Mouse (Mus musculus): ENCODE measurements around the gene Tax1bp1. TPM values are rescaled to one million over a fixed set of nuclear protein-coding genes. Genes with fewer than 3 reads are reported as not detected.

The Tax1bp1 gene
- 420 TPM for polyA plus RNA-seq (2014; fragmentation: Illumina TruSeq; extraction: RNeasy Lipid Tissue Mini Kit (QIAGEN cat#74804))

GRCm38 (mm10) chr6:52713104-52713896, at the start of gene Tax1bp1:
Gene Tax1bp1 (plus strand): TSS chr6:52713729.

Other genes with a start within 250 kb of the Tax1bp1 start
- 215 TPM for gene Hibadh, start 73.3 kb upstream of the Tax1bp1 start, polyA plus RNA-seq (2014; fragmentation: Illumina TruSeq; extraction: RNeasy Lipid Tissue Mini Kit (QIAGEN cat#74804))